Mouse (Mus musculus) erythroblast, embryonic 14.5 days (primary cell): ENCODE measurements at regions not wholly inside any gene's neighbourhood (a gene's known extent, or its start where the extent isn't known, plus 50 kb on each side); places are given as distances from the start of the nearest gene placed in this dataset.
"Not testable (repeated sequence)": the region's sequence is repeated elsewhere in the genome, so short reads cannot be mapped to it uniquely, and the experiment has no call there.

ENCODE experiments used
- H3K27me3 ChIP-seq: 2 replicates; pipeline ENCODE4 v1.6.1; 2012; ENCODE audit warnings: inconsistent platforms; ENCODE audit not compliant: control insufficient read depth
- H3K36me3 ChIP-seq: 2 replicates; pipeline ENCODE4 v1.6.1; 2012; ENCODE audit warnings: mild to moderate bottlenecking, inconsistent platforms; ENCODE audit not compliant: control insufficient read depth
- H3K4me1 ChIP-seq: 2 replicates; pipeline ENCODE4 v1.6.1; 2012; ENCODE audit warnings: inconsistent platforms; ENCODE audit not compliant: control insufficient read depth
- H3K4me3 ChIP-seq: replicated peaks from 2 replicates; pipeline ENCODE3; 2012; ENCODE audit warnings: moderate library complexity, mild to moderate bottlenecking, inconsistent platforms
- H3K9me3 ChIP-seq: 2 replicates; pipeline ENCODE4 v1.6.1; 2012; ENCODE audit warnings: low read length, inconsistent platforms, mixed read lengths; ENCODE audit not compliant: control insufficient read depth
- GATA1 ChIP-seq: IDR thresholded peaks from 2 replicates; pipeline ENCODE4 v1.6.1; 2012; ENCODE audit warnings: low read length, inconsistent platforms, mixed read lengths
- TAL1 ChIP-seq: IDR thresholded peaks from 3 replicates; pipeline ENCODE4 v1.6.1; 2012; ENCODE audit warnings: low read length, inconsistent platforms, mixed read lengths

DNA sequence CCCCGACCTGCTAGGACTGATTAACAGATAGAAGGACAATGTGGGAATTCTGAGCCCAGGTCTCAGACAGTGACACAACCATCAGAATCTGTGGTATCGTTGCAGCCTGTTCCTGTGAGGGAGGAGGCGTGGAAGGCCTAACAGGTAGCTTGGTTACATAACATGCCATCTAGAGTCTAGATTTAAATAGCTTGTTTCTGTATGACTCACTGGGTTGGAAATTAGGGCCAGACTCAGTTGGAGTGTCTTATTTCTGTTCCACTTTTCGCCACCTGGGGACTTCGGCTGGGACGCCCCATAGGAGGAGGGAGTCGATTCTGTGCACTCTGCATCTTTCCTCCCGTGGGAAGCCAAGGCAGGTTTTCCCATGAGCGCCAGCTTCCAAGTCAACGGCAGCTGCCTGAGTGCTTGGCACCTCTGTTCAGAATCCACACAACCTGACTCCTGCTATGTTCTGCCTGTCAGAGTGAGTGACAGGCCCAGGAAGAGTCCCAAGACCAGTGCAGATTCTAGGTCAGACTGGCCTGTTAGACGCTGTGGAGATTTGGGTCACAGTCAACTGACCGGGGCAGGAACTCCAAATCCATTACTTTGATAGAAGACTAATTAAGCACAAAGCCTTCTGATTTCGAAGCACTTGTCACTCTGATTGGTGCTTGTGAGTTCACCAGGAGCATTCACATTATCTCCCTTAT, 193.7 kb upstream of the Trpc7 start:
- H3K9me3 ChIP-seq: peaks cover 57% of the 10 kb centered on the region
- no peaks in the 10 kb centered on the region for H3K27me3 ChIP-seq
- no peak for TF ChIP-seq TAL1
- H3K4me3 ChIP-seq: no peak overlapping the region
- H3K36me3 ChIP-seq: no peaks in the 10 kb centered on the region
- no peaks in the 10 kb centered on the region for H3K4me1 ChIP-seq

DNA sequence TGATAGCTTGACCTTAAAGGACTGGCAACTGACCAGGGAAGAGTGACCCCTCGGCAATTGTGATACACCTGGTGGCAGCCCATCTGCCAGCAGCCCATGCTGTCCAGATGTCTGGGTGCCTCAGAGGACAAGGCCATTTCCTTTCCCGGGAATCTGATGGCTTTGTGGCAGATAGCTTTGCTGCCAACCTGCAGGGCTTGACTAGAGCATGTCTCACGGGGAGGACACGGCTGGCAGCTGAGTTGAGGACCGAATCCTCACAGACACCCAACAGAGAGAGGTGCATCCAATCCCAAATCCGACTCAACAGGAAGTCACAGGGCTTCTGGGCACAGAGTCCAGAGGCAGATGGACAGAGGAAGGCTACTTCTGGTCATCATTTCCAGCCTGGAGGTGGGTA, 192.2 kb upstream of the Trpc7 start:
- Histone ChIP-seq H3K36me3 (no peaks in the 10 kb centered on the region), H3K9me3 (peaks cover 58% of the 10 kb centered on the region), H3K27me3 (no peaks in the 10 kb centered on the region), H3K4me3 (no peak overlapping the region), H3K4me1 (no peaks in the 10 kb centered on the region)
- TF ChIP-seq TAL1: no peak
- no peak for TF ChIP-seq GATA1

DNA sequence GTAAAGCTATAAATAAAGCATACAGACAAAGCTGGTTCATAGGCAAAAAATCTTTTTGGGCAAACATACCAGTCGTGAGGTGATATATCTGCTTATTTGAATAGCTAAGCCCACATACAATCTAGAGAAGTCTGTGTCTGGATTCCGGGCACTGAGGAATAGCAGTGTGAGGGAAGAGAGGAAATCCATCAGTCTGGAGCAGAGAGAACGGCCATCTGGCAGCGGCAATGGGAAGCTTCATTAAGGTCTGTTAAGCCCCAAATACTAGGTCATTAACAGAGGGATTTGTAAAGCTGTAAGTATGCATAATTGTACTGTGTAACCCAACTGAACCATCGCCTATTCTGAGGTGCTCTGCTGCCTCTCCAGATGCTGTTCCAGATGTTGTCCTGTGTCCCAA, 191.6 kb upstream of the Trpc7 start:
- H3K9me3 ChIP-seq: peaks cover 62% of the 10 kb centered on the region
- no peaks in the 10 kb centered on the region for H3K36me3 ChIP-seq
- no peak overlapping the region for H3K4me3 ChIP-seq
- no peaks in the 10 kb centered on the region for H3K27me3 ChIP-seq
- H3K4me1 ChIP-seq: no peaks in the 10 kb centered on the region
- TF ChIP-seq TAL1 (no peak), GATA1 (no peak)

DNA sequence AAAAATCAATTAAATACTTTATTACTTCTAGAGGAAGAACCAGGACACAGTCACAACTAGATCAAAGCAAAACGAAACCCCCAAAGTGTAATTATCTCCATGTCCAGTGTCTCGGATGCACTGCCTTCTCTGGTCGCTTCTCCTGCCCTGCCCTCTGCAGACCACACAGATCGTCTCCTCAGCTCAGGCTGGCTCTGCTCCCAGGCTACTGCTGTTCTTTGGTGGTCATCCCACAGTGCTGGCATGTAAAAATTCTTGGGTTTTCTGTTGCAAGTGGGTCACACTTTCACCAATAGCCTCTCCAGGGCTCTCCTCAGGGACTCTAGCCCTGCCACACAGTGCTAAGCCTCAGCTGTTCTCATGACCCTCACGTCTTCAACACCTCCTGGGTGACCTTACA, 188.0 kb upstream of the Trpc7 start:
- TF ChIP-seq TAL1 (no peak), GATA1 (no peak)
- Histone ChIP-seq H3K4me1 (no peaks in the 10 kb centered on the region), H3K27me3 (no peaks in the 10 kb centered on the region), H3K9me3 (peaks cover 46% of the 10 kb centered on the region), H3K36me3 (no peaks in the 10 kb centered on the region), H3K4me3 (no peak overlapping the region)

DNA sequence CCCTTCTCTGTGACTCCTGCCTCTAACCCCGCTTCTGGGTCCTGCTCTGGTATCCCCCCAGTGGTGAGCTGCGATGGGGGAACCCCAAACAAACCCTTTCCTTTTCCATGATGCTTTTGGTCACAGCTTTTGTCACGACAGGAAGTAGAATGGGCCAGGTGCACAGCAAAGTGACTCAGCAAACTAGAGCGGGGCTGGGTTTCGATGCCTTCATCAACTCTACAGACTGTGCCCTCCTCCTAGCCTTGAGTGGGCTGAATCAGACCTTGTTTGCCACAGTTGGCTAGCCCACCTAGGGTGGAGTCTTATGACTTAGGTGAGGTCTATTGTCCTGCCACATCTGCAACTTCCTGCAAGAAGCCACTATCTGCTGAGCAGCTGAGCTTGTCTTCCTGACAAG, 174.7 kb upstream of the Trpc7 start:
- no peak for TF ChIP-seq GATA1
- no peak for TF ChIP-seq TAL1
- H3K4me3 ChIP-seq: no peak overlapping the region
- peaks cover 19% of the 10 kb centered on the region for H3K9me3 ChIP-seq
- no peaks in the 10 kb centered on the region for H3K4me1 ChIP-seq
- H3K36me3 ChIP-seq: no peaks in the 10 kb centered on the region
- H3K27me3 ChIP-seq: no peaks in the 10 kb centered on the region

DNA sequence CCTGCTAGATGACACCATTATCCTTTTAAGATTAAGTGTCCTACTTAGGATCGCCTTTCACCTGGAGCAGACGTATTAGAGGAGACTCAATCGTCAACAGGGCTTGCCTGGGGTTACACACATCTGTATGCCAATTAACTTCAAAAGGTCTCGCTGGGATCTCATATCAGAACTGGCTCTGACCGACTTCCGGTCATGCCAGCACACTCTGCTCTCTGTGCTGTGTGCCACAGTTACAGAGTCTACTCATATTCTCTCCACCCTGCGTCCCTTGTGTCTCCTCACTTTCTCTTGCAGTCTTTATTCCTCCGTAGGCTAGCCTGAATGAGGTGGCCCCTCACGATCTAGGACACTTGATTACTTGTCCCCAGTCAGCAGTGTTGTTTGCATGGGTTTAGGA, 165.9 kb upstream of the Trpc7 start:
- no peaks in the 10 kb centered on the region for H3K36me3 ChIP-seq
- TF ChIP-seq TAL1 (no peak), GATA1 (no peak)
- H3K9me3 ChIP-seq: peaks cover 42% of the 10 kb centered on the region
- H3K27me3 ChIP-seq: no peaks in the 10 kb centered on the region
- H3K4me3 ChIP-seq: no peak overlapping the region
- no peaks in the 10 kb centered on the region for H3K4me1 ChIP-seq

DNA sequence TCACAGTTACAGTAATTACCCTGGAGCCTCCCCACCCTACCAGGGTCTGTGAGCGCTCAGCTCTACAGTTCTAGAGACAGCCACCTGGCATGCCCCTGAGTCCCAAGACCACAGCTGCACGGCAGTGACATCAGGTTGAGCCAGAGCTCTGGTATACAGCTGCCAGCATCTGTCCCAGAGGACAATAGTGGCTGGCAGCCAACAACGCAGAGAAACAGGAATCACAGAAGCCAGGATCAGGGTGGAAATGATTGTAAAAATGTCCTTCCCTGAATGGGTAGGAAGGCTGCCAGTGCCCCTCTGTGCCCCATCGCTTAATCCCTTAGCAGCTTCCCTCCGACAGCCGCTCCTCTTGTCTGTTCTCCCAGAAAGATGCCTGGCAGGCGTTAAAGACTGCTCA, 165.3 kb upstream of the Trpc7 start:
- no peak for TF ChIP-seq GATA1
- TF ChIP-seq TAL1: no peak
- Histone ChIP-seq H3K9me3 (peaks cover 44% of the 10 kb centered on the region), H3K4me1 (no peaks in the 10 kb centered on the region), H3K4me3 (no peak overlapping the region), H3K27me3 (no peaks in the 10 kb centered on the region), H3K36me3 (no peaks in the 10 kb centered on the region)

DNA sequence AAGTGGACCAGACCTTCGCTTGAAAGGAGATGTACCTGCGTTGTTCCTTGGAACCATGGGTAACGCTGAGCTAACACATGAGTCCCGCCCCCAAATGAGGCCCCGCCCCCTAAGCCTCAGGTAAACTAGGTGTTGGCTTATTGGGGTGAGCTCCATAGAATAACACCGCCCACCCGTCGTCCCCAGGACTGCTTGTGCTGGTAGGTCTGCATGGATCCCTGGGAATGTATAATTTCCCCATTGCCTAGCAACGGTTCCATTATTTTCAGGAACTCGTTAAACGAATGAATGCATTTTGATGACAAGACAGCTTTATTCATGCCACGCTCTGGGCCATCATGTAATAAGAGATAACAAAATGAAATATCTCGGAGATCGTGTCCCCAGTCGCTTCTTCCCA, 161.0 kb upstream of the Trpc7 start:
- Histone ChIP-seq H3K36me3 (no peaks in the 10 kb centered on the region), H3K27me3 (no peaks in the 10 kb centered on the region), H3K9me3 (peaks cover 50% of the 10 kb centered on the region), H3K4me3 (no peak overlapping the region), H3K4me1 (no peaks in the 10 kb centered on the region)
- no peak for TF ChIP-seq TAL1
- no peak for TF ChIP-seq GATA1

DNA sequence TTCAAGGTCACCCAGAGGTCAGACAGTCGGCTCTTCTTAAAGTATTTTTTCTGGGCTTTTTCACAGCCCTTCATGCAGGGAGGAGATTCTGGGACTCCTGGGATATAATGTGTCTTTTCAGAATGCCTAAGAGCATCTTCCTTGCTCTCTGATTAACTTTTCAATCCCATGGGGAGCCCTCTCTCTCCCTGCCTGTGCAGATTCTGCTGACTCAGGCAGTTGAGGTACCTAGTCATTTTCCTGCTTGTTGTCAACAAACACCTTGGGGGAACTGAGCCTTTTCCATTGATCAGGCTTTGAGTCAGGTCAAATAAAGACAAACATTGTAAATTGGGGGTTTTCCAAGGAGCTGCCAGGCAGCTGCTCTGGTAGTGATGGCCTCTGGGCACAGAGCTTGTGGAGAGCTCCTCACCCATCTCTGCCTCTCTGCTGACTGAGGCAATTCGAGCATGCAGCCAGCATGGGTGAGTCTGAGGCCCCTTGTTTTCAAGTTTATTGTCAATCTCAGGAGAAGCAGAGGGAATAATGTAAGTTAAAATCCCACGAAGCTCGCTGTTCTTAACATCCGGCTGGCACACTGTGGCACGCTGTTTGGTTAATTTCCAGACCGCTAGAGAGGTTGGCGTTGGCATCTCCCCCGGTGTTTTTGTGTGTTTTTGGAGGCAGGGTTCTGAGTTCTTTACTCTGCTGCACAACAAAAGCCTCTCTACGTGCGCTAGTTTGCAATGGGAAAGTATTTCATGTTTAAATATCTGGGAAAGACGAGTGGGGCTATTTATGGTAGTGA, 159.8 kb upstream of the Trpc7 start:
- peaks cover 43% of the 10 kb centered on the region for H3K9me3 ChIP-seq
- TF ChIP-seq TAL1 (no peak), GATA1 (no peak)

DNA sequence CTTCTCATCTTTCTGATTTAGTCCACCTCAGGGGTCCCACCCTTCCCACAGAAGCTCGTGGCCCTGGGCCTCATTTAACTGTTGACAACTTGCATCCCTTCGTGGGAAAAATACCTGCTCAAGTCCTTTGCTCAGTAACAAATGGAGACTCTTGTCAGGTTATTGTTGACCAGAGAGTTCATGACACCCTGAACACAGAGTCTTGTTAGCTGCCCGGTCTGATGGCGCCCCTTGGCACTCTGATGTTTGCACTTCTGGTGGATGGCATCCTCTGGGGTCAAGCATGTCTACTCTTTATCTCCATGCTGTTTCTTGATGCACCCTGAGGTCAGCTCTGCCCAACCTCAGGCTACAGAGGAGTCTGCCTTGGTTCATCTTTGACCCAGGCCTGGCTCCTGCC, 157.6 kb upstream of the Trpc7 start:
- no peaks in the 10 kb centered on the region for H3K36me3 ChIP-seq
- TF ChIP-seq TAL1: no peak
- no peak for TF ChIP-seq GATA1
- no peaks in the 10 kb centered on the region for H3K27me3 ChIP-seq
- peaks cover 43% of the 10 kb centered on the region for H3K9me3 ChIP-seq
- H3K4me3 ChIP-seq: no peak overlapping the region
- no peaks in the 10 kb centered on the region for H3K4me1 ChIP-seq

More for the DNA sequence above, 159.8 kb upstream of the Trpc7 start:
- no peaks in the 10 kb centered on the region for H3K4me1 ChIP-seq
- no peaks in the 10 kb centered on the region for H3K36me3 ChIP-seq
- no peaks in the 10 kb centered on the region for H3K27me3 ChIP-seq
- no peak overlapping the region for H3K4me3 ChIP-seq

DNA sequence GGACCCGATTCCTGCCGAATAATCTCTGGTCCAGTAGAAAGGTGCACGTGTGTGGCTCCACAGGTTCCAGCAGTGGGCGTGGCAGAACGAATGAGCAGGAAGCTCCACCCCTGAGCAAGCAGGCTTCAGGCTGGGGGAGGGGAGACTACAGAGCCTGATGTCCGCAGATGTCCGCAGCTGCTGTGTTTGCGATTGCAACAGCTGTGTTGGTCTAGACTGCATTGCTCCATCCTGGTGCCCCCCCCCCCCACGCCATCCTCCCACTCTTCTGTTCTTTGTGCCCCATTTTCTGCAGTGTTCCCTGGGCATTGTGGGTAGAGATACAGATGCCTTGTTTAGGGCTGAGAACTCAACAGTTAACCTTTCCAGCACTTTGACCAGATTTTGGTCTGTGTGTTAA, 150.3 kb upstream of the Trpc7 start:
- peaks cover 46% of the 10 kb centered on the region for H3K9me3 ChIP-seq
- not testable (repeated sequence) for H3K4me3 ChIP-seq, H3K36me3 ChIP-seq, H3K4me1 ChIP-seq, H3K27me3 ChIP-seq
